Mouse (Mus musculus) thymus, postnatal 4 days (tissue): ENCODE results near the gene Nrde2.

Experiments
- DNase-seq: peaks from one replicate; pipeline ENCODE4 v3.0.0; 2021

Nrde2 gene

GRCm38 (mm10) chr12:100176469-100177056 is 17.1 kb upstream of the Nrde2 start:
- no peak for DNase-seq

- DNase-seq = no peak
Observed at GRCm38 (mm10) chr12:100172481-100172880, 13.0 kb upstream of the Nrde2 start.

- peak; percentile 64 for DNase-seq
Observed at GRCm38 (mm10) chr12:100167931-100168871, 8.7 kb upstream of the Nrde2 start.

DNA sequence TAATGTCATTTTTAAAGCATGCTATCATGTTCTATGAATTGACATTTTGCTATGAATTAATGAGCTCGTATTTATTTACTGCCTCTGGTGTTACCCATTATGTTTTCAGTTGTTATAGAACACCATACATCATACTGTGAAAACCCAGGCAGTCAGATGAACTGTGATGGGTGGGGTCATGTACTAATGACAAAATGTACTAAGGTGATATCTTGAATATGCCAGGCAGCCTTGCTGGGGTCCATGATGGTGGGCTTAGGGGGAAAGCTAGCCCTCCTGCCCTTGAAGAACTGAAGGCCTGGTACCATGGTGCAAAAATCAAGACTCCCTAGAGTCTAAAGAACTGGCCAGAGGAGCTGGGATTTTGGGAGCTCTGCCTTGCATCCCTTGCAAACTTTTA is 8.0 kb upstream of the Nrde2 start:
- no peak for DNase-seq

GRCm38 (mm10) chr12:100166939-100167338 is 7.5 kb upstream of the Nrde2 start:
- DNase-seq = no peak

GRCm38 (mm10) chr12:100166177-100166576 is 6.7 kb upstream of the Nrde2 start:
- DNase-seq = peak; percentile 63

GRCm38 (mm10) chr12:100164991-100165500 is 5.6 kb upstream of the Nrde2 start:
- DNase-seq = no peak

- no peak for DNase-seq
Observed at GRCm38 (mm10) chr12:100152466-100152865, 7.0 kb downstream of the Nrde2 start.

GRCm38 (mm10) chr12:100144269-100144668 is 15.2 kb downstream of the Nrde2 start:
- DNase-seq = no peak

- DNase-seq = no peak
Observed at GRCm38 (mm10) chr12:100143737-100144136, 15.7 kb downstream of the Nrde2 start.

DNA sequence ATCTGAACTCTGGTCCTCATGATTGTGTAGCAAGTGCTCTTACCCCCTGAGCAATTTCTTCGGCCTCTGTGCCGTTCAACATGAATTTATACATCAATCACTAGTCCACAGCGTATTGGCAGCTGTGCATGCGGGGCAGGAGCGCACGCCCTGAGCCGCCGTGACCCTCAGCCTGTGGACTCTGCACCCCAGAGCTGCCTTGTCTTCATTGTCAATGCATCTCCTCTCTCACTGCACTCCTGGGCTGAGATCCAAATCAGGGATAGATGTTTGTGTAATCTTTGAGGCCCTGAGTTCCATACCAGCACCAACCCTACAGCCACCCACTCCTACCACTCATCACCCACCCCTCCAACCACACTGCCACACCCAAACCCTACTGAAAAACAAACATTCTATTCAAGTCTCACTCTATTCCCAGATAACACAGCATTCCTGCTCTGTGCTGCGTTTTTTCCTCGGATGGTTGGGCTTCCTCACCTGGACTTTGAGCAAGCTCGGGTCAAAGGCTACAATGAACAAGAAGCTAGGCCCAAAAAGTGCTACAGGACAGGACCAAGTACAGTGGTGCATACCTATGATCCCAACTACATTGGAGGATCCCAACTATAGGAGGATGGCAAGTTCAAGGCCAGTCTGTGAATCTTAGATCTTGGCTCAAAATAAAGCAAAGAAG is 16.5 kb downstream of the Nrde2 start:
- no peak for DNase-seq

- no peak for DNase-seq
Observed at GRCm38 (mm10) chr12:100135117-100135516, 24.3 kb downstream of the Nrde2 start.

DNA sequence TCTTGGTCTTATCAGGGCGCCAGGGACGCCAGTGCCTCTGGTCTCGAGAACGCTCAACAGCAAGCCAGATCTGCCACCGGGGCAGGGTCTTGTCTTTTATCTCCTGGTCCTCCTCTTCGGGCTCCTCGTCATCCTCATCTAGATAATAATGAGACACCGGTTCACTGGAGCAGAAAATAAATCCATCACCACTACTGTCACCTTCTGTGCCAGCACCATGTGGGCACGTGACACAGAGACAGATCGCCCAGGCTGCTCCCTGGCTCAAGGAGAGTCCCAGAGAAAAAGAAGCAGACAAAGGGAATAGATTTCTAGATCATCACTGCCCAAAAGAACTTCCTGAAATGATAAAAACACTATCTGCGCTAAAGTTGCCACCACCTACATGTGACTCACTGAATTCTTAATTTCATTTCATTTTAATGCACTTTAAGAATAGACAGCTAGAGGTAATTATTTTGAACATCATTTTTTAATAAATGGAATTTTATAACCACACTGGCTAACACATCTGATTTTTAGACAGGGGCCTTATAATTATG is 25.0 kb downstream of the Nrde2 start:
- no peak for DNase-seq

GRCm38 (mm10) chr12:100131655-100132054 is 27.8 kb downstream of the Nrde2 start:
- DNase-seq = peak; percentile 84

DNA sequence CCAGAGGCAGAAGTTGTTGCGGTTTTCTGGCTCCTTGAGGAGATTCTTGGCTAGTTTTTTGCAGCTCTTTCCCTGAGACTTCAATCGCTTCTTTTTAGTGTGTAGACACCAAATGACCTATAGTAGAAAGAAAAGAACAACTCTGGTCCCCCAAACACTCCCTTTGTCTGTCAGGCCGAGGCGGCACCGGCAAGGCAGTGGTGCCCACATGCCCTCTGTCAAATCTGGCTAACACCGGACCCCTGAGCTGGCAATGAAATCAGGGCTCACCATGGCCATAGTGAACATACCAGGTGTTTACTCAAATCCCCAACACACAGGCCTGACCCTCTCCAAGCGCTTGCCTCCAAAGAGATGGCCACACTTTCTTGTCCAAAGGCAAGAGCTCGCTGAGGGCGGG is 28.3 kb downstream of the Nrde2 start:
- no peak for DNase-seq

- DNase-seq = no peak
Observed at GRCm38 (mm10) chr12:100128961-100129360, 30.5 kb downstream of the Nrde2 start.

- DNase-seq = no peak
Observed at GRCm38 (mm10) chr12:100128522-100128921, 30.9 kb downstream of the Nrde2 start.

- DNase-seq = no peak
Observed at GRCm38 (mm10) chr12:100127866-100128480, 31.5 kb downstream of the Nrde2 start.

DNA sequence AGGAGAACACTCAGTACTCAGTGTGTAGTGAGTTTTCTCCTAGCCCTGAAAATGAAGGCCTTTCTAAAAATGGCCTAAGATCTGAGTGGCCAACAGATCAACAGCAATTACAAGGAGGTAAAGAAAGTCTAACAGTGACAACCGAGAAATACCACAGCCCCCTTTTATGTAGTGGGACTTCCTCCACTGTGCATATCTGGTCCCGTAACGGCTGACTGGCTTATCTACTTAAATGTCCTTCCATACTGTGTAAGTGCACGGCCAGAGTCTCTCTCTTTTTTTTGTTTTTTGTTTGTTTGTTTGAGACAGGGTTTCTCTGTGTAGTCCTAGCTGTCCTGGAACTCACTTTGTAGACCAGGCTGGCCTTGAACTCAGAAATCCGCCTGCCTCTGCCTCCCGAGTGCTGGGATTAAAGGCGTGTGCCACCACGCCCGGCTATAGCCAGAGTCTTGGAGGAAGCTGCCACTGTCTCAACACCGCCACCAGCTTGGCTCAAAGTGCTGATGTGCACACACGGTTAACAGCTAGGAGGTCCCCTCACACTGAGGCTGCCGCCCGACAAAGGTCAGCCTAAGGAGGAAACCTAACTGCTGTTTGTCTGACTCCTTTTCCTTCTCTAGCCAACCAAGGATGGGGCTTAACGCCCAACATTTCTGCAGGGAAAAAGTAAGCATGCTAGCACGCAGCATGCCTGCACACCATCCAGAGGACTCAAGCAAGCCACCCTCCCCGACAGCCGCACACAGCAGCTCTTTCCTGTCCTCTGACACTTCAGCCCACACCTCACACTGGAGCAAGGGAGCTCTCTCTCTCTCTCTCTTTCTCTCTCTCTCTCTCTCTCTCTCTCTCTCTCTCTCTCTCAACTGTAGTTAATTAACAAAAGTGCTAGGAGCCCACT is 32.2 kb downstream of the Nrde2 start:
- DNase-seq = no peak

DNA sequence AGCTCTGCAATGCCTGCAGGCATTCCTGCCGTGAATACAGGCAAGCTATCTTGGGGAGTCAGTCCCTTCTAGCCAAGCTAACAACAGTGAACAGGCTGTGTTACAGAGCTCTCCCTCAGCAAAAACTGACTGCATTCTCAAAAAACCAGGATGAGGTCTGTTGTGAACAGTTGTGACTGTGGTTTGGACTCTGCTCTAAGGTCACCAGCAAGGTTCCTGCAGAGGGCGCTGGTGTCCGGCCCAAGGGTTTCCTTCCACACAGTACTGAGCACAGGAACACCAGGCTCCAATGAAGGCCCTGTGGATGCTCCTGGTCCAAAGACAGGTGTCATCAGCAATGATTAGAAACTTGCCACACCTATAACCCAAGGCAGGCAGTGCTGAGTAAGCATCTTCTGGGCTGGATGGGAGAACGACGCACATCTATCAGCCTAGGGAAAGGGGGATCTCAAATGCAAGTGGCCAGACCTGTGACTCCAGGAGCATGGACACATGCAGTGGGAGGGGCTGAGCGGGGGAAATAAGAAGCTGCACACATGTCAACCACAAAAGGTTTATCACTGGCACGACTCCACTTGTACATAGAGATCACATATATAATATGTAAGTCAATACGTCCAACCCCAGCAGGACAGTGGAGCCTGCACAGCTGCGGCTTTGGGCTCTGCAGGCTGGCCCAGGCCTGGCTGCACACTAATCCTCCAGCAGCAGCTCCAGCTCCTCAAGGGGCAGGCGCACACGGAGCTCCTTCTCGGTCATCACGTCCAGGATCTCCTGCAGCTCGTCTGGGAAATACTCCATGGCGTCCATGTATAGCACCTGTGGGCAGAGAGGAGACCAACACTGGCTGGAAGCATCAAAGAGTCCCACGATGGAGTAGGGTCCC is 34.3 kb downstream of the Nrde2 start:
- DNase-seq = peak; percentile 39

DNA sequence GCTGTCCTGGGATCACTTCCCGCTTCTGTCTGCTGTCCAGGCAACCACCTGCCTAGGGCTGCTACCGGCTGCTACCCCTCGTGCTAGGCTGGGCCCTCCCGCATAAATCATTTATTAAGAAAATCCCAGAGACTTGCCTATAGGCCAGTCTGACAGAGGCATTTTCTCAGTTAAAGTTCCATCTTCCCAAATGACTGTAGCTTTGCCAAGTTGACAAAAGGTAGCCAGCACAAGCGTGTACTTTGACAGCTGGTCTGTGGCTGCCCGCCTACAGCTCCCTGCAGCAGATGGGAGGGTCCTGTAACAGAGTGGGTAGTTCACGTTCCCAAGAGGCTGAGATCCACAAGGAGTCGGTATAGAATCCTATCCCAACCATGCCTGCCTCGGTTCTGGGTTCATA is 36.0 kb downstream of the Nrde2 start:
- no peak for DNase-seq
